28 mouse cellular contexts compared by ENCODE assay signal in the genomic region with DNA sequence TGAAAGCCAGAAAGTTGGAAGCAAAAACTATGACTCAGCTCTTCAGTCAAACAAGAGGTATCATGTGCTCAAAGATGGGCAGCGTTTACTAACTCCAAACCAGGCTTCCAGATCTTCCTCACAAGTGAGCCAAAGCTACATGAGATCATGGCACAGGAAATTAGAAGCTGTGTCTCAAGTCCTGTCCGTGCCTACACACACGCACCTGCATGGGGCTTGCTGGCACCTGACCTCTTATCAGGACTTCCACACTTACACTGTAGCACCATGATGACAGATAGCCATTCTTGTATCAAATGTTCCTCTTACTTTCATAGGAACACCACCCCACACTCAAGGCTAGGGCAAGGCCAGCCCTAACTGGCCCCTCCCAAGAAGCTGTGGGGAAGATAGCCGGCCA. TPM values are rescaled to one million over a fixed set of nuclear protein-coding genes. Genes with fewer than 3 reads are reported as not detected.
DNase-seq lines count a peak whose midpoint lies in the region; ATAC-seq and TF ChIP-seq lines count a peak whose summit lies in the region.
"Had no signal": no experiment of that assay in that cellular context is flagged by ENCODE, and none has a peak within 500 bp of the region (broad histone marks: within the 10 kb centered on the region; RNA-seq: fewer than 3 reads in every experiment).

No protein-coding gene starts in this region.

- H3K4me3 ChIP-seq in heart, postnatal 0 days (ENCODE audit: low read depth, low read length): no peak overlapping the region
- H3K4me3 ChIP-seq in heart, adult 2 months: no peak overlapping the region
- H3K4me3 ChIP-seq: embryonic facial prominence, embryonic 10.5 days; embryonic facial prominence, embryonic 13.5 days; forebrain, embryonic 10.5 days; forebrain, embryonic 13.5 days had no signal

- no peak for ATAC-seq in heart, postnatal 0 days (ENCODE audit: insufficient read depth, low read depth)
- ATAC-seq: forebrain, embryonic 13.5 days; forebrain, embryonic 16.5 days; hindbrain, postnatal 0 days; inflammation-experienced regulatory T-cells, adult 6 months; Patski had no signal

- H3K9me3 ChIP-seq in heart, postnatal 0 days (replicated peaks; ENCODE audit: control insufficient read depth, low read length): no peaks in the 10 kb centered on the region
- H3K9me3 ChIP-seq: embryonic facial prominence, embryonic 10.5 days; embryonic facial prominence, embryonic 13.5 days; forebrain, embryonic 10.5 days; forebrain, embryonic 13.5 days had no signal

- H3K4me2 ChIP-seq in heart, postnatal 0 days (ENCODE audit: low read depth, low read length): no peak overlapping the region
- H3K4me2 ChIP-seq: embryonic facial prominence, embryonic 13.5 days; forebrain, embryonic 13.5 days; heart, embryonic 11.5 days; hindbrain, embryonic 14.5 days had no signal

- no peaks in the 10 kb centered on the region for H3K27me3 ChIP-seq in heart, postnatal 0 days (ENCODE audit: control insufficient read depth, insufficient read depth, low read length)
- H3K27me3 ChIP-seq in heart, adult 2 months (ENCODE audit: control insufficient read depth, insufficient read depth, low read length): no peaks in the 10 kb centered on the region
- H3K27me3 ChIP-seq: embryonic facial prominence, embryonic 13.5 days; forebrain, embryonic 13.5 days; Patski had no signal

- no peak overlapping the region for H3K27ac ChIP-seq in heart, postnatal 0 days (ENCODE audit: low read depth)
- no peak overlapping the region for H3K27ac ChIP-seq in heart, adult 2 months
- H3K27ac ChIP-seq: embryonic facial prominence, embryonic 10.5 days; embryonic facial prominence, embryonic 13.5 days; forebrain, embryonic 10.5 days; forebrain, embryonic 13.5 days; hindbrain, embryonic 14.5 days; hindbrain, postnatal 0 days had no signal

- H3K36me3 ChIP-seq in heart, postnatal 0 days (replicated peaks; ENCODE audit: control insufficient read depth, insufficient read depth, low read length): no peaks in the 10 kb centered on the region
- H3K36me3 ChIP-seq in heart, adult 2 months (ENCODE audit: control insufficient read depth, insufficient read depth, low read length): no peaks in the 10 kb centered on the region
- H3K36me3 ChIP-seq: embryonic facial prominence, embryonic 10.5 days; embryonic facial prominence, embryonic 13.5 days; forebrain, embryonic 10.5 days had no signal

- H3K79me2 ChIP-seq in heart, adult 2 months (replicated peaks; ENCODE audit: control insufficient read depth, insufficient read depth, low read length): no peaks in the 10 kb centered on the region

- intact Hi-C loops in heart, adult 2 months (cut with DNase I): no loop called here

- H3K4me1 ChIP-seq in heart, postnatal 0 days (ENCODE audit: control insufficient read depth, insufficient read depth): no peaks in the 10 kb centered on the region
- peaks cover 4% of the 10 kb centered on the region; the same call in 1 of the 2 replicates for H3K4me1 ChIP-seq in heart, adult 2 months (ENCODE audit: control insufficient read depth, insufficient read depth, low read length)
- H3K4me1 ChIP-seq: forebrain, embryonic 10.5 days; forebrain, embryonic 13.5 days had no signal

- WGBS in heart, postnatal 0 days: 61% methylated on average over 4 of the region's 4 CpGs
- 67% methylated on average over 4 of the region's 4 CpGs for WGBS in heart, adult 2 months

- no peak overlapping the region for H3K9ac ChIP-seq in heart, postnatal 0 days (replicated peaks; ENCODE audit: low read depth, low read length)
- H3K9ac ChIP-seq in heart, adult 2 months (ENCODE audit: low read depth, low read length): no peak overlapping the region
- H3K9ac ChIP-seq: embryonic facial prominence, embryonic 13.5 days; forebrain, embryonic 13.5 days; hindbrain, embryonic 14.5 days had no signal

- no peak for TF ChIP-seq EP300 in heart, postnatal 0 days (IDR thresholded peaks at IDR 0.05; ENCODE audit: low read depth)
- no peak for TF ChIP-seq EP300 in heart, adult 2 months (IDR thresholded peaks at IDR 0.05; ENCODE audit: insufficient read depth, low read depth, low read length)

- peak; percentile 3 for DNase-seq in heart, postnatal 0 days (ENCODE audit: low spot score)
- no peak for DNase-seq in heart, adult 2 months
- DNase-seq in testis, postnatal 10 days (ENCODE audit: low spot score): peak; percentile 28
- no peak for DNase-seq in testis, postnatal 14 days (ENCODE audit: low spot score)
- peak; percentile 39 for DNase-seq in brain, adult 2 months (ENCODE audit: low read depth, low spot score)
- DNase-seq in thymus, postnatal 25 days: no peak
- DNase-seq: adrenal gland, postnatal 10 days; cerebellum, adult 11-12 months; cerebellum, adult 8-10 months; cerebellum, postnatal 10 days; cerebellum, postnatal 36 days; embryo, embryonic 11 days; gastrocnemius, postnatal 10 days; gastrocnemius, postnatal 36 days; heart, postnatal 10 days; heart, postnatal 4 days; kidney, adult 11 months had no signal

- no peak for TF ChIP-seq CTCF in heart, postnatal 0 days (IDR thresholded peaks at IDR 0.05; ENCODE audit: low read depth)
- no peak for TF ChIP-seq CTCF in heart, adult 2 months (IDR thresholded peaks at IDR 0.05)

- no peak for TF ChIP-seq POLR2A in heart, adult 2 months (IDR thresholded peaks at IDR 0.05; ENCODE audit: insufficient read depth, low read depth, low read length)

RNA-seq across cellular contexts. Expression of a gene that starts 12.0 kb away (rescaled TPM):
- total RNA-seq in heart, postnatal 0 days (2014; rRNA removed; ENCODE audit: low replicate concordance): 39.5 and 49.7 TPM in 2 replicates
- 17.8 and 17.9 TPM in 2 replicates for polyA plus RNA-seq in heart, postnatal 0 days (2015; fragmentation: Nextera tagmentation; extraction: Ambion mirVana)
- total RNA-seq in heart, adult 2 months (2021): 10 to 100 TPM; 12.2 to 21.0 TPM
- polyA plus RNA-seq in heart, adult 2 months (2012; rRNA removed): 10.8 and 22.0 TPM in 2 replicates
- total RNA-seq: granulocyte monocyte progenitor cell, adult 5-6 weeks had no signal

Comparison
In these comparisons a context has a peak if more than half of its experiments do, and no peak if none do; other contexts are left out.
1. DNase-seq: peak in heart, postnatal 0 days (single experiment), testis, postnatal 10 days (single experiment) and brain, adult 2 months (single experiment); none in heart, adult 2 months (0 of 2), testis, postnatal 14 days (single experiment) and thymus, postnatal 25 days (single experiment).